29 mouse cellular contexts compared by ENCODE assay signal in genomic region chr4:104869581-104869980, GRCm38 (mm10). TPM values are rescaled to one million over a fixed set of nuclear protein-coding genes. Genes with fewer than 3 reads are reported as not detected.
DNase-seq lines count a peak whose midpoint lies in the region; ATAC-seq and TF ChIP-seq lines count a peak whose summit lies in the region.
"Had no signal": no experiment of that assay in that cellular context is flagged by ENCODE, and none has a peak within 500 bp of the region (broad histone marks: within the 10 kb centered on the region; RNA-seq: fewer than 3 reads in every experiment).

No protein-coding gene starts in this region.

- H3K4me3 ChIP-seq in liver, adult 2 months (ENCODE audit: insufficient read depth, low read depth, low read length) = no peak overlapping the region
- no peak overlapping the region for H3K4me3 ChIP-seq in liver, embryonic 11.5 days (ENCODE audit: low read depth, low read length)
- no peak overlapping the region for H3K4me3 ChIP-seq in kidney, postnatal 0 days (replicated peaks; ENCODE audit: low read depth, low read length)
- H3K4me3 ChIP-seq: embryonic facial prominence, embryonic 15.5 days; erythroblast, embryonic 14.5 days; forebrain, embryonic 10.5 days; gastrocnemius, adult 2 months; heart, adult 2 months; heart, embryonic 13.5 days; hindbrain, embryonic 12.5 days had no signal

- no peak for TF ChIP-seq POLR2A in liver, adult 2 months (IDR thresholded peaks at IDR 0.05; ENCODE audit: extremely low read depth, insufficient read depth, low read length)

- H3K4me1 ChIP-seq in liver, adult 2 months (ENCODE audit: control insufficient read depth, insufficient read depth, low read length) = peaks cover 24% of the 10 kb centered on the region
- H3K4me1 ChIP-seq in liver, embryonic 11.5 days (replicated peaks; ENCODE audit: control insufficient read depth, insufficient read depth, low read length) = no peaks in the 10 kb centered on the region
- H3K4me1 ChIP-seq in kidney, postnatal 0 days (replicated peaks; ENCODE audit: insufficient read depth, low read length) = no peaks in the 10 kb centered on the region
- H3K4me1 ChIP-seq: embryonic facial prominence, embryonic 15.5 days had no signal

- TF ChIP-seq CTCF in liver, adult 2 months (IDR thresholded peaks at IDR 0.05; ENCODE audit: low read depth, low read length) = no peak
- no peak for TF ChIP-seq CTCF in kidney, postnatal 0 days (IDR thresholded peaks at IDR 0.05; ENCODE audit: low read depth)

- H3K79me2 ChIP-seq in liver, adult 2 months (ENCODE audit: control insufficient read depth, insufficient read depth, low read length) = peaks cover 28% of the 10 kb centered on the region

- peak overlapping the region; percentile 51; the same call in 1 of the 2 replicates for H3K27ac ChIP-seq in liver, adult 2 months (replicated peaks; ENCODE audit: insufficient read depth, low read depth, low read length)
- H3K27ac ChIP-seq in liver, embryonic 11.5 days (ENCODE audit: low read depth, low read length) = no peak overlapping the region
- H3K27ac ChIP-seq in kidney, postnatal 0 days = no peak overlapping the region
- H3K27ac ChIP-seq: embryonic facial prominence, embryonic 15.5 days; forebrain, embryonic 10.5 days; gastrocnemius, adult 2 months; heart, adult 2 months; heart, embryonic 13.5 days; hindbrain, embryonic 12.5 days had no signal

- DNase-seq in heart, adult 11 months = peak; percentile 43
- no peak for DNase-seq in heart, adult 8-10 months (ENCODE audit: low spot score)
- peak; percentile 71 for DNase-seq in liver, adult 2 months (ENCODE audit: extremely low read depth, low read depth, low spot score)
- no peak for DNase-seq in liver, embryonic 11.5 days (ENCODE audit: low spot score)
- no peak for DNase-seq in kidney, postnatal 0 days (ENCODE audit: low spot score)
- DNase-seq in kidney, postnatal 36 days = peak; percentile 88 to 92
- DNase-seq in urinary bladder, postnatal 36 days (ENCODE audit: low spot score in 2 of 2) = no peak
- DNase-seq in left cerebral cortex, adult 8-10 months (ENCODE audit: low spot score in 2 of 2) = no peak
- DNase-seq: adrenal gland, adult 8-10 months; adrenal gland, postnatal 36 days; B cell, adult 2 months; cerebellum, adult 2 months; cerebellum, postnatal 14 days; embryo, embryonic 11 days; gastrocnemius, adult 2 months; gastrocnemius, postnatal 36 days; heart, adult 2 months; heart, postnatal 36 days had no signal

- H3K9me3 ChIP-seq in liver, embryonic 11.5 days (ENCODE audit: control insufficient read depth, low read length) = no peaks in the 10 kb centered on the region
- H3K9me3 ChIP-seq in kidney, postnatal 0 days (replicated peaks; ENCODE audit: low read length) = no peaks in the 10 kb centered on the region
- H3K9me3 ChIP-seq: embryonic facial prominence, embryonic 15.5 days; forebrain, embryonic 10.5 days; heart, embryonic 13.5 days; hindbrain, embryonic 12.5 days had no signal

- H3K36me3 ChIP-seq in liver, adult 2 months (ENCODE audit: control insufficient read depth, insufficient read depth, low read length) = peaks cover 16% of the 10 kb centered on the region
- no peaks in the 10 kb centered on the region for H3K36me3 ChIP-seq in liver, embryonic 11.5 days (ENCODE audit: control insufficient read depth, insufficient read depth, low read length)
- no peaks in the 10 kb centered on the region for H3K36me3 ChIP-seq in kidney, postnatal 0 days (ENCODE audit: insufficient read depth, low read length)
- H3K36me3 ChIP-seq: embryonic facial prominence, embryonic 15.5 days; forebrain, embryonic 10.5 days; G1E; heart, embryonic 13.5 days; hindbrain, embryonic 12.5 days had no signal

- ATAC-seq in liver, embryonic 11.5 days (replicated peaks; ENCODE audit: low FRiP score) = no peak
- 0 out of 2 replicates have a peak, but pooled peaks have one; percentile 40 for ATAC-seq in kidney, postnatal 0 days (replicated peaks; ENCODE audit: low FRiP score, low read depth)
- ATAC-seq: CD4-positive, CD25-positive, alpha-beta regulatory T cell, adult 4 months; forebrain, embryonic 14.5 days had no signal

- no peaks in the 10 kb centered on the region for H3K27me3 ChIP-seq in liver, adult 2 months (ENCODE audit: control insufficient read depth, insufficient read depth, low read length)
- H3K27me3 ChIP-seq in liver, embryonic 11.5 days (replicated peaks; ENCODE audit: control insufficient read depth, insufficient read depth, low read length) = no peaks in the 10 kb centered on the region
- no peaks in the 10 kb centered on the region for H3K27me3 ChIP-seq in kidney, postnatal 0 days (ENCODE audit: insufficient read depth, low read length)
- H3K27me3 ChIP-seq: embryonic facial prominence, embryonic 15.5 days; heart, embryonic 13.5 days; hindbrain, embryonic 12.5 days had no signal

- H3K9ac ChIP-seq in liver, adult 2 months (ENCODE audit: low read depth, low read length) = no peak overlapping the region
- H3K9ac ChIP-seq in liver, embryonic 11.5 days (ENCODE audit: low read depth, low read length) = no peak overlapping the region
- H3K9ac ChIP-seq in kidney, postnatal 0 days (ENCODE audit: low read depth, low read length) = no peak overlapping the region
- H3K9ac ChIP-seq: embryonic facial prominence, embryonic 15.5 days; heart, embryonic 13.5 days; hindbrain, embryonic 12.5 days had no signal

- H3K4me2 ChIP-seq in liver, embryonic 11.5 days = no peak overlapping the region
- H3K4me2 ChIP-seq in kidney, postnatal 0 days (ENCODE audit: low read length) = no peak overlapping the region
- H3K4me2 ChIP-seq: embryonic facial prominence, embryonic 15.5 days; heart, embryonic 13.5 days; hindbrain, embryonic 12.5 days had no signal

RNA-seq across cellular contexts. Expression of gene C8a, which starts 6.6 kb away (rescaled TPM):
- total RNA-seq in heart, adult 8-10 months (2022) = not detected
- 231 and 250 TPM in 2 replicates for total RNA-seq in liver, adult 2 months (2014; rRNA removed)
- polyA plus RNA-seq in liver, adult 2 months (2012; rRNA removed) = 56.6 and 71.3 TPM in 2 replicates
- polyA plus RNA-seq in liver, embryonic 11.5 days (2014; fragmentation: Nextera tagmentation; extraction: Ambion mirVana) = 7.5 and 8.7 TPM in 2 replicates
- 0.09 and 0.37 TPM in 2 replicates for polyA plus RNA-seq in kidney, postnatal 0 days (2015; fragmentation: Nextera tagmentation; extraction: Ambion mirVana)
- under 1 TPM in 2 of 4 experiments, not detected in 2; 0.24 to 0.34 TPM for total RNA-seq in left cerebral cortex, adult 8-10 months (2022)
- total RNA-seq: common myeloid progenitor, adult 5-6 weeks; G1E; gastrocnemius, adult 2 months; gastrocnemius, postnatal 36 days; heart, adult 2 months; heart, postnatal 36 days had no signal
- polyA plus RNA-seq: CD4-positive, CD25-positive, alpha-beta regulatory T cell, adult 4 months; embryonic facial prominence, embryonic 11.5 days; embryonic facial prominence, embryonic 15.5 days; erythroblast, embryonic 14.5 days; forebrain, embryonic 10.5 days; forebrain, embryonic 14.5 days; G1E; heart, adult 2 months; heart, embryonic 13.5 days; heart, postnatal 0 days; hindbrain, embryonic 12.5 days had no signal

RNA-seq across cellular contexts. Expression of gene Gm17662, which starts 12.5 kb away (rescaled TPM):
- total RNA-seq in heart, adult 8-10 months (2022) = not detected
- total RNA-seq in liver, adult 2 months (2014; rRNA removed) = not detected in 2 replicates
- not detected in 2 replicates for polyA plus RNA-seq in liver, adult 2 months (2012; rRNA removed)
- polyA plus RNA-seq in liver, embryonic 11.5 days (2014; fragmentation: Nextera tagmentation; extraction: Ambion mirVana) = not detected in 2 replicates
- polyA plus RNA-seq in kidney, postnatal 0 days (2015; fragmentation: Nextera tagmentation; extraction: Ambion mirVana) = not detected in 2 replicates
- total RNA-seq in left cerebral cortex, adult 8-10 months (2022) = not detected
- total RNA-seq: adrenal gland, adult 8-10 months; adrenal gland, postnatal 36 days; common myeloid progenitor, adult 5-6 weeks; G1E; gastrocnemius, adult 2 months; gastrocnemius, postnatal 36 days; heart, adult 2 months; heart, postnatal 36 days had no signal
- polyA plus RNA-seq: CD4-positive, CD25-positive, alpha-beta regulatory T cell, adult 4 months; cerebellum, adult 2 months; embryonic facial prominence, embryonic 11.5 days; embryonic facial prominence, embryonic 15.5 days; erythroblast, embryonic 14.5 days; forebrain, embryonic 10.5 days; forebrain, embryonic 14.5 days; G1E; heart, adult 2 months; heart, embryonic 13.5 days; heart, postnatal 0 days; hindbrain, embryonic 12.5 days had no signal

RNA-seq across cellular contexts. Expression of gene Fyb2, which starts 43.7 kb away (rescaled TPM):
- under 1 TPM in 2 of 4 experiments, not detected in 2; 0.09 TPM for total RNA-seq in heart, adult 8-10 months (2022)
- total RNA-seq in liver, adult 2 months (2014; rRNA removed) = 2.9 and 3.8 TPM in 2 replicates
- polyA plus RNA-seq in liver, adult 2 months (2012; rRNA removed) = 0.87 and 0.93 TPM in 2 replicates
- 0.08 and 0.10 TPM in 2 replicates for polyA plus RNA-seq in liver, embryonic 11.5 days (2014; fragmentation: Nextera tagmentation; extraction: Ambion mirVana)
- polyA plus RNA-seq in kidney, postnatal 0 days (2015; fragmentation: Nextera tagmentation; extraction: Ambion mirVana) = 0.87 and 1.0 TPM in 2 replicates
- 1 to 10 TPM in 3 of 4 experiments, under 1 TPM in 1; 0.80 to 1.8 (median 1.0) TPM for total RNA-seq in left cerebral cortex, adult 8-10 months (2022)
- total RNA-seq: common myeloid progenitor, adult 5-6 weeks; heart, adult 2 months; heart, postnatal 36 days had no signal
- polyA plus RNA-seq: CD4-positive, CD25-positive, alpha-beta regulatory T cell, adult 4 months; erythroblast, embryonic 14.5 days; forebrain, embryonic 14.5 days; G1E; heart, adult 2 months; heart, postnatal 0 days had no signal

Comparison
In these comparisons a context has a peak if more than half of its experiments do, and no peak if none do; other contexts are left out.
1. DNase-seq: peak in heart, adult 11 months (single experiment), liver, adult 2 months (single experiment) and kidney, postnatal 36 days (2 of 2); none in heart, adult 8-10 months (single experiment), liver, embryonic 11.5 days (single experiment), kidney, postnatal 0 days (single experiment), urinary bladder, postnatal 36 days (0 of 2) and left cerebral cortex, adult 8-10 months (0 of 2).
2. RNA of gene C8a, which starts 6.6 kb away (total RNA-seq): 231 to 250 TPM in liver, adult 2 months; 0.24 to 0.34 TPM in left cerebral cortex, adult 8-10 months and not detected in heart, adult 8-10 months; every median in the first group is over 100 times any median in the second.